Mouse (Mus musculus): ENCODE results near the gene Sh3bgrl2. TPM values are rescaled to one million over a fixed set of nuclear protein-coding genes. Genes with fewer than 3 reads are reported as not detected.

Sh3bgrl2 gene
- total and polyA plus RNA-seq, 3 experiments: not detected

DNA sequence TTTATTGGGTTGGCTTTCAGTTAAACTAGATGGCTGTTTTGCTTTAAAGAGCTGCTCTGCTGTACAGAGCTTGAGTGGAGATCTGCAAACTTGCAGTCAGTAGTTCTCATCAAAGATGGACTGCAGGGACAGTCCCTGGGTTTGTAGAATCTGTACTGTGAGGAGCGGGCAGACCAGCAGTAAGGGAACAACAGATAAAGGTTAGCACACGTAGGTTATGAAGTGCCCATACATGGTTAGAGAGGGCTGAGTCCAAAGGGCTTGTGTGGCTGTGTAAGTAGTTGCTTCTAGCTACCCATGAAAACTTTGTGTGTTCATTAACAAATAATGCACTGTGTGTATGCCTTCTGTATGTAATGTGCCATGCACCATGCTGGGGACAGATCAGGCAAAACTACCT is 24.2 kb downstream of the Sh3bgrl2 start:
- H3K4me1 ChIP-seq (ENCODE audit: control insufficient read depth in 1 of 2, insufficient read depth in 2 of 2, low read length in 2 of 2): no peaks in the 10 kb centered on the region

DNA sequence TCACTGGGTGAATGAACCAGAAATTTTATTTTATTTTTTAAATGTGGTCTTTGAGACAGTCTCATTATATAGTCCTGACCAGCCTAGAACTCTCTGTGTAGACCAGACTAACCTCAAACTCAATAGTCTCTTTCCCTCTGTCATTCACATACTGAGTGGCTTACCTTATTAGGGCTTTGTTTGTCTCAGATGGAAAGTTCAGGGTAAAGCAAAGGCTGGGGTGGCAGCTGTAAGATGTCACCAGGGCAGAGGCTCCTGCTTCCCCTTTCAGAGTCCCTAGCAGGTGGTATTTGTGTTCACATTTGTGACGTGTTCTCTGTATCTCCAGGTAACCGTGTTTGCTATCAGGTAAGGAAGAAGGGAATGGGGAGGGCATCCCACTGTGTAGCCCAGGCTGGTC is 24.7 kb downstream of the Sh3bgrl2 start:
- Histone ChIP-seq H3K27ac (ENCODE audit: control insufficient read depth, low read depth, low read length) (no peak overlapping the region), H3K79me2 (ENCODE audit: control insufficient read depth, insufficient read depth, low read length, poor library complexity) (no peaks in the 10 kb centered on the region), H3K27me3 (ENCODE audit: control insufficient read depth in 1 of 2, insufficient read depth in 2 of 2, low read length in 2 of 2) (no peaks in the 10 kb centered on the region), H3K9me3 (replicated peaks; ENCODE audit: insufficient read depth, low read length) (no peaks in the 10 kb centered on the region), H3K9ac (ENCODE audit: control insufficient read depth, low read depth, low read length, poor library complexity, severe bottlenecking) (no peak overlapping the region), H3K4me1 (ENCODE audit: control insufficient read depth in 1 of 2, insufficient read depth in 2 of 2, low read length in 2 of 2) (no peaks in the 10 kb centered on the region), H3K4me3 (ENCODE audit: control insufficient read depth in 1 of 2, insufficient read depth in 1 of 2, low read depth in 2 of 2, low read length in 2 of 2) (no peak overlapping the region), H3K36me3 (ENCODE audit: control insufficient read depth in 1 of 2, insufficient read depth in 2 of 2, low read length in 2 of 2) (no peaks in the 10 kb centered on the region)
- no peak for TF ChIP-seq POLR2AphosphoS5 (IDR thresholded peaks at IDR 0.05; ENCODE audit: borderline replicate concordance, low read depth, low read length)
- DNase-seq (ENCODE audit: low read depth, low spot score): no peak

More for the DNA sequence above, 24.2 kb downstream of the Sh3bgrl2 start:
- H3K4me3 ChIP-seq (ENCODE audit: control insufficient read depth in 1 of 2, insufficient read depth in 1 of 2, low read depth in 2 of 2, low read length in 2 of 2): no peak overlapping the region
- TF ChIP-seq MAZ (IDR thresholded peaks at IDR 0.05; ENCODE audit: low read depth, low read length) (no peak), POLR2A (IDR thresholded peaks at IDR 0.05; ENCODE audit: control insufficient read depth in 1 of 2, insufficient read depth in 1 of 2, low read depth in 1 of 2, low read length in 2 of 2, poor library complexity in 1 of 2) (no peak), E2F4 (IDR thresholded peaks at IDR 0.05; ENCODE audit: borderline replicate concordance, low read depth, low read length) (no peak), MYB (IDR thresholded peaks at IDR 0.05; ENCODE audit: low read depth, low read length) (no peak), ZNF384 (IDR thresholded peaks at IDR 0.05; ENCODE audit: low read depth, low read length) (no peak)
- no peak overlapping the region for H3K27ac ChIP-seq (ENCODE audit: control insufficient read depth, low read depth, low read length)
- H3K27me3 ChIP-seq (ENCODE audit: control insufficient read depth in 1 of 2, insufficient read depth in 2 of 2, low read length in 2 of 2): no peaks in the 10 kb centered on the region
- H3K79me2 ChIP-seq (ENCODE audit: control insufficient read depth, insufficient read depth, low read length, poor library complexity): no peaks in the 10 kb centered on the region
- DNase-seq (ENCODE audit: low read depth, low spot score): no peak
- H3K36me3 ChIP-seq (ENCODE audit: control insufficient read depth in 1 of 2, insufficient read depth in 2 of 2, low read length in 2 of 2): no peaks in the 10 kb centered on the region
- no peaks in the 10 kb centered on the region for H3K9me3 ChIP-seq (replicated peaks; ENCODE audit: insufficient read depth, low read length)
- no peak overlapping the region for H3K9ac ChIP-seq (ENCODE audit: control insufficient read depth, low read depth, low read length, poor library complexity, severe bottlenecking)

DNA sequence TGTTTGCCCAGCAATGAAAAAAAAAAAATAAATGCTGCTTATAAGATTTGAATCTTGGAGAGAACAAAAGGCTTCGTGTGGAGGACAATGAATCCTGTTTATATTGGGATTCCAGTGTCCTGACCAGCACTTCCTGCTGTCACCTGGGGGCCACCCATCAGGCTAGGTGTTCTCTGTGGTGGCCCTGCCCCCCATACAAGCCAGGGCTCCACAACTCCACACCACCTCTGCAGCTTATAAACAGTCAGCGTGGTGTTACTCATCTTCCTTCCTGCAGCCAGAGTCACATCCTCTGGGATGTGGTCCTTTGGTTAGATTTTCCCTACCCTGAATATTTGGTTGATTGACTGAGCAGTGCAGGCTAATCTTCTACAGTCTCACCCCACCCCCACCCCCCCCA is 25.5 kb downstream of the Sh3bgrl2 start:
- TF ChIP-seq POLR2AphosphoS2 (IDR thresholded peaks at IDR 0.05; ENCODE audit: low read length): no peak
- no peak for TF ChIP-seq ELF1 (IDR thresholded peaks at IDR 0.05; ENCODE audit: low read depth, low read length)
- no peak for TF ChIP-seq MXI1 (IDR thresholded peaks at IDR 0.05; ENCODE audit: low read depth, low read length)
- TF ChIP-seq ZMIZ1 (IDR thresholded peaks at IDR 0.05; ENCODE audit: low read depth, low read length): no peak
- TF ChIP-seq NRF1 (IDR thresholded peaks at IDR 0.05; ENCODE audit: insufficient read depth, low read depth, low read length, poor library complexity, severe bottlenecking): no peak
- no peak for TF ChIP-seq TCF12 (IDR thresholded peaks at IDR 0.05; ENCODE audit: low read depth, low read length)
- no peak for TF ChIP-seq BHLHE40 (IDR thresholded peaks at IDR 0.05; ENCODE audit: borderline replicate concordance, low read depth, low read length)
- TF ChIP-seq MAZ (IDR thresholded peaks at IDR 0.05; ENCODE audit: low read depth, low read length): no peak
- TF ChIP-seq JUND (IDR thresholded peaks at IDR 0.05; ENCODE audit: low read depth, low read length): no peak
- TF ChIP-seq ZKSCAN1 (IDR thresholded peaks at IDR 0.05; ENCODE audit: low read depth, low read length): no peak
- no peak for TF ChIP-seq E2F4 (IDR thresholded peaks at IDR 0.05; ENCODE audit: borderline replicate concordance, low read depth, low read length)
- TF ChIP-seq UBTF (IDR thresholded peaks at IDR 0.05; ENCODE audit: borderline replicate concordance, insufficient read depth, low read depth, low read length): no peak
- no peak for TF ChIP-seq MAFK (IDR thresholded peaks at IDR 0.05; ENCODE audit: borderline replicate concordance, low read depth, low read length)
- no peak for TF ChIP-seq RCOR1 (IDR thresholded peaks at IDR 0.05; ENCODE audit: low read depth, low read length)
- no peak for TF ChIP-seq CTCF (IDR thresholded peaks at IDR 0.05 in 2 of 3, conservative IDR thresholded peaks at IDR 0.05 in 1 of 3; ENCODE audit: control insufficient read depth in 1 of 3, insufficient read depth in 1 of 3, low read depth in 2 of 3, low read length in 3 of 3, poor library complexity in 1 of 3, severe bottlenecking in 1 of 3)
- TF ChIP-seq USF1 (IDR thresholded peaks at IDR 0.05; ENCODE audit: low read depth, low read length): no peak
- no peak for TF ChIP-seq SMC3 (IDR thresholded peaks at IDR 0.05; ENCODE audit: low read depth, low read length)
- TF ChIP-seq ZNF384 (IDR thresholded peaks at IDR 0.05; ENCODE audit: low read depth, low read length): no peak
- no peak for TF ChIP-seq MYB (IDR thresholded peaks at IDR 0.05; ENCODE audit: low read depth, low read length)
- no peak overlapping the region for H3K27ac ChIP-seq (ENCODE audit: control insufficient read depth, low read depth, low read length)
- H3K4me3 ChIP-seq (ENCODE audit: control insufficient read depth in 1 of 2, insufficient read depth in 1 of 2, low read depth in 2 of 2, low read length in 2 of 2): no peak overlapping the region
- no peaks in the 10 kb centered on the region for H3K4me1 ChIP-seq (ENCODE audit: control insufficient read depth in 1 of 2, insufficient read depth in 2 of 2, low read length in 2 of 2)
- no peaks in the 10 kb centered on the region for H3K27me3 ChIP-seq (ENCODE audit: control insufficient read depth in 1 of 2, insufficient read depth in 2 of 2, low read length in 2 of 2)
- no peak overlapping the region for H3K9ac ChIP-seq (ENCODE audit: control insufficient read depth, low read depth, low read length, poor library complexity, severe bottlenecking)
- no peaks in the 10 kb centered on the region for H3K36me3 ChIP-seq (ENCODE audit: control insufficient read depth in 1 of 2, insufficient read depth in 2 of 2, low read length in 2 of 2)
- H3K79me2 ChIP-seq (ENCODE audit: control insufficient read depth, insufficient read depth, low read length, poor library complexity): no peaks in the 10 kb centered on the region
- no peak for DNase-seq (ENCODE audit: low read depth, low spot score)
- H3K9me3 ChIP-seq (replicated peaks; ENCODE audit: insufficient read depth, low read length): no peaks in the 10 kb centered on the region

All from MEL (cell line).